Mouse (Mus musculus) liver, adult 2 months (tissue): ENCODE measurements around the gene Tex14.

Experiments
- CTCF ChIP-seq: fragments of 200-500 bp; IDR thresholded peaks from 2 replicates; pipeline ENCODE4 v1.5.1; 2011; ENCODE audit warnings: low read depth, low read length, control low read depth
- POLR2A ChIP-seq: fragments of 200-500 bp; IDR thresholded peaks from 2 replicates; pipeline ENCODE4 v1.6.1; 2011; ENCODE audit warnings: low read length, control low read depth; ENCODE audit not compliant: insufficient read depth; ENCODE audit errors: extremely low read depth

DNA sequence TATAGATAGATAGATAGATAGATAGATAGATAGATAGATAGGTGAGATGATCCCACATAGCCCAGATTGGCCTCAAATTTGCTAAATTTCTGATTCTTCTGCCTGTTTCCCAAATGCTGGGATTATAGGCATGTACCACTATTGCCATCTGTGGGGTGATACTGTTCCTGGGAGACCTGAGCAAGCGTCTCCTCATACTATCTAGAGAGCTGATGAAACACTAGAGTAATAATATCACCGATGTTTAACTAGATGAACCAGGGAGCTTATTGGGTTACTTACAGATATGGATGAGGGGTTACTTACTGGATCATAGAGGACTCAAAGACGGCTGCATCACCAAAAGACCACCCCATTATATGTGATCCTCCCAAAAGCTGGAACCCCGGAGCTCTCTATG lies 24.5 kb downstream of the Tex14 start:
- no peak for TF ChIP-seq CTCF
- no peak for TF ChIP-seq POLR2A
